Mouse (Mus musculus): ENCODE data around the gene Znrf4.

DNA sequence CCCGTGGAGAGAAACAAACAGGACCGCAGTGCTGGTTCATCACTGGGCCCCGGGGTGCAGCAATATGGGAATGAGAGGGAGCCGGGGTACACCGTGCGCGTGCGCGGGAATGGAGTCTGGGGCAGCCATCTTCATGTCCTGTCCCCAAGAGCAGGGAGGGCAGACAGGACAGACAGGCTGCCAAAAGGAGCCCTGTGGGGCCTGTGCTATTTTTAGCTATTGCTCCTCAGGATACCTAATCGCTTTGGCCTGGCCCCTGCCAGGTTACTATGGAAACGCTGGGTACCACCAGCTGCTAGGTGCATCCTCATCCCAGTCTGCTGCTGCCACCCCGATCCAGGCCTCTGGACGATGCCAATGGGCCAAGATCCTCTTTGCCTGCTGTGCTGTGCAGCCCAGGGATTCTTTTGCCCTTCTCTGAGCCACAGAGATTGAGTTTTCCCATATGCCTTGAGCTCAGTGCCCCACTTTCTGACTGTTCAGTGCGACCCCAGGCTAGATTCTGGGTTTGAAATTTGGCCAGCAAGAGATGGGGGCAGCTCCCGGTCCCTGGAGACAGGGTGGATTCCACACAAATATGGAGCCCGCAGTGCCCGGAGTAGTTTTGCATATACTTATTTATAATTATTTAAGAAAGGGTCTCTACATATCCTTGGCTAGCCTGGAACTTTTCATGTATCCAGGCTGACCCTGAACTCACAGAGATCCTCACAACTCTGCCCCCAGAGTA is 35.0 kb upstream of the Znrf4 start:
- no peak for TF ChIP-seq CTCF (IDR thresholded peaks at IDR 0.05; ENCODE audit: low read depth)
- TF ChIP-seq EP300 (IDR thresholded peaks at IDR 0.05; ENCODE audit: low read depth), result no peak

Measured in liver, embryonic 14.5 days (tissue).